Mouse (Mus musculus) frontal cortex, postnatal 36 days (tissue): ENCODE results near the gene Atxn1.
A peak's percentile ranks its signal among the peaks of the same experiment; 100 is the strongest.

Source experiments
- DNase-seq, 2 experiments: peaks; one replicate each; pipeline ENCODE4 v3.0.0; 2022; ENCODE audit warnings: low spot score in 2 of 2

Atxn1 gene

GRCm38 (mm10) chr13:45629750-45630149, 335.1 kb downstream of the Atxn1 start:
- DNase-seq, result no peak

- no peak for DNase-seq
Measured at GRCm38 (mm10) chr13:45628341-45628740, 336.5 kb downstream of the Atxn1 start.

- no peak for DNase-seq
Measured at GRCm38 (mm10) chr13:45627206-45627751, 337.5 kb downstream of the Atxn1 start.

- no peak for DNase-seq
Measured at GRCm38 (mm10) chr13:45625740-45626139, 339.1 kb downstream of the Atxn1 start.

- DNase-seq, result no peak
Measured at GRCm38 (mm10) chr13:45623846-45624245, 341.0 kb downstream of the Atxn1 start.

- DNase-seq, result no peak
Measured at GRCm38 (mm10) chr13:45622871-45623546, 341.8 kb downstream of the Atxn1 start.

GRCm38 (mm10) chr13:45620687-45621086, 344.1 kb downstream of the Atxn1 start:
- DNase-seq, result no peak

GRCm38 (mm10) chr13:45620281-45620680, 344.5 kb downstream of the Atxn1 start:
- DNase-seq, result no peak

GRCm38 (mm10) chr13:45617988-45618387, 346.8 kb downstream of the Atxn1 start:
- no peak for DNase-seq

- DNase-seq, result peak; percentile 52 to 76
Measured at GRCm38 (mm10) chr13:45614762-45615161, 350.0 kb downstream of the Atxn1 start.

GRCm38 (mm10) chr13:45613346-45613745, 351.5 kb downstream of the Atxn1 start:
- DNase-seq, result peak in 1 of 2 experiments; percentile 63

- DNase-seq, result no peak
Measured at GRCm38 (mm10) chr13:45611554-45611953, 353.3 kb downstream of the Atxn1 start.

GRCm38 (mm10) chr13:45609461-45609860, 355.3 kb downstream of the Atxn1 start:
- no peak for DNase-seq

GRCm38 (mm10) chr13:45608593-45608992, 356.2 kb downstream of the Atxn1 start:
- DNase-seq, result no peak

GRCm38 (mm10) chr13:45607946-45608345, 356.9 kb downstream of the Atxn1 start:
- DNase-seq, result no peak

- no peak for DNase-seq
Measured at GRCm38 (mm10) chr13:45603636-45604035, 361.2 kb downstream of the Atxn1 start.

GRCm38 (mm10) chr13:45600443-45600842, 364.4 kb downstream of the Atxn1 start:
- DNase-seq, result no peak

GRCm38 (mm10) chr13:45599831-45600230, 365.0 kb downstream of the Atxn1 start:
- no peak for DNase-seq

GRCm38 (mm10) chr13:45595416-45595815, 369.4 kb downstream of the Atxn1 start:
- DNase-seq, result no peak

GRCm38 (mm10) chr13:45593914-45594313, 370.9 kb downstream of the Atxn1 start:
- DNase-seq, result no peak

- DNase-seq, result no peak
Measured at GRCm38 (mm10) chr13:45590898-45591297, 373.9 kb downstream of the Atxn1 start.

- DNase-seq, result no peak
Measured at GRCm38 (mm10) chr13:45583061-45583460, 381.7 kb downstream of the Atxn1 start.

- no peak for DNase-seq
Measured at GRCm38 (mm10) chr13:45582294-45582693, 382.5 kb downstream of the Atxn1 start.

- no peak for DNase-seq
Measured at GRCm38 (mm10) chr13:45579751-45580150, 385.1 kb downstream of the Atxn1 start.
